Mouse (Mus musculus) common myeloid progenitor, adult 5-6 weeks (primary cell): ENCODE data around the gene Srr. TPM values are rescaled to one million over a fixed set of nuclear protein-coding genes. Genes with fewer than 3 reads are reported as not detected.

Experiments used
- ATAC-seq: replicated peaks from 2 replicates; pipeline ENCODE4 v1.8.0; 2016; ENCODE audit warnings: low read depth, mild to moderate bottlenecking, moderate TSS enrichment, inconsistent platforms; ENCODE audit not compliant: poor library complexity, severe bottlenecking
- total RNA-seq: library from RNA; stranded (forward); fragments of 200-1000, 187-1606 nt; gene quantifications from 2 replicates; pipeline ENCODE4 v1.2.3, GENCODE M21; 2017

Srr gene
- 10.3 and 10.4 TPM in 2 replicates for total RNA-seq

GRCm38 (mm10) chr11:74925577-74926387, at the start of gene Srr, which contains the start of gene Smg6:
Gene Srr (minus strand): TSS chr11:74925948.
Gene Smg6 (plus strand): TSS chr11:74925823.
- ATAC-seq: peak; percentile 88

DNA sequence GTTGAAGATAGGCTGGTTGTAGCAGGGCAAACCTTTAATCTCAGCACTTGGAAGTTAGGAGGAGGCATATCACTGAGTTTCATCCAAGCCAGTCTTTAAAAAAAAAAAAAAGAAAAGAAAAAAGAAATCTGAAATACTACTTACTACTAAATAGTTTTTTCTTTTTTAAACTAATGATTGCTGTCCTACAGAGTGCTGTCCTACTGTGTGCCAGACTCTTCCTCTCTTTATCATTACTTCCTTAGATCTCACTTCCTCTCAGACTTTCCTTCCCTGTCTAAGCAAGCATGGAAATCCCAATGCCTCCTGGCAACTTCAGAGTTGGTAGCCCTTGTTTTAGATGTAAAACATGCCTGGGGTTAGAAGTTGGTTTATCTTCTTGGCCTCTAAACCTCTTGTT, 48.9 kb upstream of the Srr start:
- ATAC-seq: no peak

DNA sequence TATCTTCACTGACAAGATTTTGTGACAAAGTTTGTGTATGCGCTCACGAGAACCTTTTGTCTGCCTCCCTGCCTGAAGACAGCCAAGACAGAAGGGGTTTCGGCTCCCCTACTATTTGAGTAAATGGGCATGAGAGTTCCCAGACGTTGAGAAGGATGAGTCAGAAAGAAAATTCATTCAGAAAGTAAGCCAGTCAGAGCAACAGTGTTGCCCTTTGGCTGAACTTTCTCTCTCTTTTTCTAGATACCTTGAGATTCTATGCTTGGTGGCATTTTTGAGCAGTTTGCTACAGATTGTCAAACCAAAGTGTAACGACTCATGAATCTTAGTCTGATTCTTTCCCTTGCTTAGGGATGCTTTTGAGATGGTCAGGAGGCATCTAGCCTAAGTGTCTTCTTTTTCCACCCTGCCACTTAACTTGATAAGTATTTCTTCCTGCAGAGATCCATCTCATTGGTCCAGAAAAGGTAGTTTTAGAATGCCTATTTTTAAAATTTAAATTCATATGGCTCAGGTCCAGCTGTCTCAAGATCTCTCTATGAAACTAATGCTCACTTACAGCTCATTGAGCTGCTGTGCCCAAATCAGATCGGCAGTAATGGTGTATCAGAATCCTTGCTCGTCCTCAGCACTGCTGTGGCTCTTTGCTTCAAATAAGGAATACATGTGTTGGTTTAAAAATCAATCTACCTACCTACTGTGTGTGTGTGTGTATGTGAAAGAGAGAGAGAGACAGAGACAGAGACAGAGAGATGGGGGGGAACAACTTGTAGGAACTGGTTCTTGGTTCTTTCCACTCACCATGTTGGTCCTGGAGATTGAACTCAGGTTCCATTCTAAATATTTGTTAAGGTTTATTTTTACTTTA, 47.8 kb upstream of the Srr start:
- ATAC-seq: no peak

GRCm38 (mm10) chr11:74965516-74965915, 39.8 kb upstream of the Srr start:
- no peak for ATAC-seq

- no peak for ATAC-seq
Observed at GRCm38 (mm10) chr11:74962846-74963407, 37.2 kb upstream of the Srr start.

DNA sequence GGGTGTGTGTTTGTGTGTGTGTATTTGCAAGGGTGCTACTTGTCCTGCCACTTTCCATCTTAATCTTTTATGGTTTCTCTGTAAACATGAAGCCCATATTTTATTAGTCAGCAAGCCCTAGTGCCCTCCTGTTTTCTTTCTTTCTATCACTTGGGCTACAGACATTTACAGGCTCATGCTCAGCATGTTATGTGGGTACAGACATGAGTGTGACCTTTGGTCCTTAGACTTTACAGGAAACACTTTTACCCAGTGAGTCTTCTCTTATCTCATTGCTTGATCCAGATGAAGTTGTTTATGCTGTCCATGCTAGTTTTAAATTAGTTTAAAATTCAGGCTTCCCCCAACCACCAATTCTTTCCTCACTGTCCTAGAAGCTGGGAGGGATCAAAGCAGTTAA, 36.2 kb upstream of the Srr start:
- no peak for ATAC-seq

DNA sequence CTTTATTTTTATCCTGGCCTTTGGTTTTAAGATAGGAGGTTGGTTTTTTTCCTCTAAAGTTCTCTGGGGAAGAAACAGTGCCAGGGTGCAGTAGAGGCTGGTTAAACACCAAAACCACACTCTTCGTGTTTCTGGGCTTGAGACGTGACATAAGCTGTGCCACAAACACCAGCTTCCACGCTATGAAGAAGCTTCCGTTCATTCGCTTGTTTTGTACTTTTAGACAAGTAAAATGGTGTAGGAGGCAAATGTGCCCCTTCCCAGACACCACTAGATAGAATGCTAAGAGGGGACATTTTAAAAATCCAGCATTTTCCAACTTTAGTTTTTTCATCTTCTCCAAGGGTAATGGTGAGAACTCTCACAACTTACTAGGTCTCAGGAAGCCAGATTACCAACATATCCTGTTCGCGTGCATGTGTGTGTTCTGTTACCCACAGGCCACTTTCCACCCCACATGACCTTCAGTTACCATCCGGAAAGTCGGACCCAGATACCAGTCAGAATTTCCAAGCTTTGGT, 34.3 kb upstream of the Srr start:
- ATAC-seq: peak; percentile 61

- ATAC-seq: peak; percentile 34
Observed at GRCm38 (mm10) chr11:74959501-74959900, 33.8 kb upstream of the Srr start.

GRCm38 (mm10) chr11:74957600-74957999, 31.9 kb upstream of the Srr start:
- ATAC-seq: no peak

GRCm38 (mm10) chr11:74956006-74956405, 30.3 kb upstream of the Srr start:
- ATAC-seq: no peak

DNA sequence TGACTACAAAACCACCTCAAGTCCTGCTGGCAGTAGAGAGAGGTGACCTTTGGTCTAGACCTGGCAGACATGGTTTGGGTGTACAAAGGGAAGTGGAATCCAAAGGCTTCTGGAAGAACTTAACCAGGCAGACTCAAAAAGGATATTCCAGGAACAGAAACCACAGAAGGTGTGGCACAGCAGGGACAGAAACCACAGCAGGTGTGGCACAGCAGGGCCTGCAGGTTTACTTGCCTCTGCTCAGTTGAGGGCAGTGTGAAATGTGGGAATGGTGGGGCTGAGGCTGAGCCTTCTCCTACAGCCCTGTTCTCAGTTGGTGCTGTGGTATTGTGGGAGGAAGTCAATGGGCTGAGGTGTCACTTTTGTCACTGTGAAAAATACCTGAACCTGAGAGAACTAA, 29.2 kb upstream of the Srr start:
- no peak for ATAC-seq

DNA sequence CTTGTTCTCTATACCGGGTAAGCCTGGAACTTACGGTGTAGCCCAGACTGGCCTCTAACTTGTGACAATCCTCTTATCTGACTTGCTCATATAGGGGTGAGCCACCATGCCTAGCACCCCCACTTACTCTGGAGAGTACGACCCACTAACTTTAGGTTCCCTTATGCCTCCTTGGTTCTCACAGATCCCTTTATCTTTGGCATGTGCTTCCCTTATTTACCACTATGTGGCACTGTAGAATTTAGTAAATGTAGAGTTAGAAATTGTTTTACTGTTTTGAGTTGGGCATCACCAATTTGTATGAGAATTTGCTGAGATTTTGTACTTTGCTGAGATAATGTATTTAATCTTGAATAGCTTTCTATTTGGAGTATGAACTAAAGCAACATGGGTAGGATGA, 20.6 kb upstream of the Srr start:
- ATAC-seq: peak; percentile 58; the same call in 1 of the 2 replicates

GRCm38 (mm10) chr11:74930391-74930790, 4.6 kb upstream of the Srr start:
- no peak for ATAC-seq

DNA sequence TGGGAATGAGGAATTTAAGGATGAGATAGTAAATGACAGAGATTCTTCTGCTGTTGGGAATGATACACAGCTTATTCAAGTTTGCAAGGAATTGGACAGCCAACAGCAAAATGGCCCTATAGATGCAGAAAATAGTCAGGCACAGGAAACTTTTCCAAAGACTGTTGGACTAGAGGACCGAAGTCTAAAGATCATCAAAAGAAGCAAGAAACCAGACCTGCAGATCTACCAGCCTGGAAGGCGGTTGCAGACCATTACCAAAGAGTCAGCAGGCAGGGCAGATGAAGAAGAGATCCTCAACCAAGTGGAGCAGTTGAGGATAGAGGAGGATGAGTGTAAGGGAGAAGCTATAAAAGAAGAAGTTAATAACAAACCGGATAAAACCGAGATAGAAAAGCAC, 3.4 kb upstream of the Srr start:
- ATAC-seq: no peak

GRCm38 (mm10) chr11:74927236-74927725, 1.5 kb upstream of the Srr start:
- ATAC-seq: no peak

GRCm38 (mm10) chr11:74926388-74927005, 749 bp upstream of the Srr start:
- peak; percentile 45 for ATAC-seq

DNA sequence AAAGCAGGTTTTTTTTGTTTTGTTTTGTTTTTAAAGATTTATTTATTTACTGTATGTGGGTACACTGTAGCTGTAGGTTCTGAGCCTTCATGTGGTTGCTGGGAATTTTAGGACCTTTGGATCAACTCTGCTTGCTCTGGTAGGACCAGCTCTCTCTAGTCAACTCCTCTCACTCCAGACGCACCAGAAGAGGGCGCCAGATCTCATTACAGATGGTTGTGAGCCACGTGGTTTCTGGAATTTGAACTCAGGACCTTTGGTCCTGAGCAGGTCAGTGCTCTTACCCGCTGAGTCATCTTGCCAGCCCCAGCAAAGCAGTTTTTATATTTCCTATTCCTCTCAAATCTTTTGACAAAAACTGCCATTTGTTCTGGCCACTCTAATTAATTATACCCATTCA, 1.6 kb downstream of the Srr start:
- ATAC-seq: no peak

- ATAC-seq: no peak
Observed at GRCm38 (mm10) chr11:74919249-74919648, 6.5 kb downstream of the Srr start.

DNA sequence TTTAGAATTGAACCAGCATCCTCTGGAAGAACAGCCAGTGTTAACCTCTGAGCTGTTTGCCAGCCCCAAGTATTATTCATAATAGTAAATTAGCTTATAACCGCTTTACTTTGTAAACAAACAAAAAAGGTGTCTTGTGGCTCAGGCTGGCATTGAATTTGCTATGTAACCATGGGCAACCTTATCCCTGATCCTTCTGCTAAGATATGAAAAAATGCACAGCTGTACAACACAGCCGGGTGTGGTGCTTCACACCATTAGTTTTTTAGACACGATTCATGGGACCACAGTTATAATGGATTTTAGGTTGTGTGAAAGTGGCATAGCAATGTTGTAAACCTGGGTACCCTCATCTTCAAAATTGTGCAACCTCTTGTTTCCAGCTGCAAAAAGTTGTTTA, 13.3 kb downstream of the Srr start:
- no peak for ATAC-seq

DNA sequence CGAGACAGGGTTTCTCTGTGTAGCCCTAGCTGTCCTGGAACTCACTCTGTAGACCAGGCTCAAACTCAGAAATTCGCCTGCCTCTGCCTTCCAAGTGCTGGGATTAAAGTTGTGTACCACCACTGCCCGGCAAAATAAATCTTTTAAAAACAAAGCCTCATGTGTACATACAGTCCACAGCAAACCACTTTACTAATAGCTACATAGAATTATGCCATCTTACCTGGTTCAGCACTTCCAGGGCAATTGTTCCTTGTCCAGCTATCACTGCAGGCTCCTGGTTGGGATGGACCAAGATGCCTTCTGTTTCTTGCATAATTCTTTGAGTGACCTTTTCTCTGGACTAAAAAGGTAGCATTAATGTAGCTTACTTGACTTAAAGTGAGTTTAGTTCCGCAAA, 15.8 kb downstream of the Srr start:
- no peak for ATAC-seq
